ENCODE assay signal across 8 mouse cellular contexts in genomic region chr2:150787234-150787771, GRCm38 (mm10). TPM values are rescaled to one million over a fixed set of nuclear protein-coding genes. Genes with fewer than 3 reads are reported as not detected.
A peak's percentile ranks its signal among the peaks of the same experiment; 100 is the strongest.
DNase-seq lines count a peak whose midpoint lies in the region; ATAC-seq and TF ChIP-seq lines count a peak whose summit lies in the region.

No protein-coding gene starts in this region.

- H3K27me3 ChIP-seq in heart, embryonic 12.5 days (replicated peaks) = no peaks in the 10 kb centered on the region
- H3K27me3 ChIP-seq in liver, embryonic 11.5 days (replicated peaks; ENCODE audit: control insufficient read depth, insufficient read depth, low read length) = no peaks in the 10 kb centered on the region

- H3K36me3 ChIP-seq in heart, embryonic 12.5 days = peaks cover 19% of the 10 kb centered on the region
- H3K36me3 ChIP-seq in liver, embryonic 11.5 days (ENCODE audit: control insufficient read depth, insufficient read depth, low read length) = peaks cover 3% of the 10 kb centered on the region

- peak; percentile 33 for DNase-seq in lung, adult 2 months
- no peak for DNase-seq in lung, postnatal 25 days (ENCODE audit: low spot score)
- peak; percentile 51 for DNase-seq in liver, embryonic 11.5 days (ENCODE audit: low spot score)
- DNase-seq in retina, embryonic 14.5 days (ENCODE audit: low spot score) = peak; percentile 54
- DNase-seq in spleen, postnatal 14 days (ENCODE audit: low spot score in 2 of 2) = no peak
- DNase-seq in gastrocnemius, postnatal 25 days = no peak

- H3K9ac ChIP-seq in heart, embryonic 12.5 days = peak overlapping the region; percentile 92
- H3K9ac ChIP-seq in liver, embryonic 11.5 days (ENCODE audit: low read depth, low read length) = peak overlapping the region; percentile 67

- peak overlapping the region; percentile 88 for H3K27ac ChIP-seq in heart, embryonic 12.5 days (ENCODE audit: poor library complexity, severe bottlenecking)
- no peak overlapping the region for H3K27ac ChIP-seq in liver, embryonic 11.5 days (ENCODE audit: low read depth, low read length)

- no peaks in the 10 kb centered on the region for H3K4me1 ChIP-seq in lung, adult 2 months (ENCODE audit: control insufficient read depth, insufficient read depth, low read length)
- peaks cover 25% of the 10 kb centered on the region for H3K4me1 ChIP-seq in heart, embryonic 12.5 days (replicated peaks)
- H3K4me1 ChIP-seq in liver, embryonic 11.5 days (replicated peaks; ENCODE audit: control insufficient read depth, insufficient read depth, low read length) = peaks cover 18% of the 10 kb centered on the region

- WGBS in lung, adult 2 months = 1% methylated on average over 23 of the region's 23 CpGs
- under 1% methylated on average over 23 of the region's 23 CpGs for WGBS in heart, embryonic 12.5 days
- WGBS in liver, embryonic 11.5 days = 1% methylated on average over 23 of the region's 23 CpGs

- no peaks in the 10 kb centered on the region for H3K9me3 ChIP-seq in heart, embryonic 12.5 days (replicated peaks)
- H3K9me3 ChIP-seq in liver, embryonic 11.5 days (ENCODE audit: control insufficient read depth, low read length) = no peaks in the 10 kb centered on the region

- peak; percentile 20 for ATAC-seq in activated CD4-positive, CD25-positive, alpha-beta regulatory T cell, adult 4 months
- ATAC-seq in heart, embryonic 12.5 days (ENCODE audit: insufficient number of reproducible peaks, low FRiP score) = peak; percentile 27
- ATAC-seq in liver, embryonic 11.5 days (replicated peaks; ENCODE audit: low FRiP score) = no peak

- peak overlapping the region; percentile 84 for H3K4me2 ChIP-seq in heart, embryonic 12.5 days
- peak overlapping the region; percentile 97 for H3K4me2 ChIP-seq in liver, embryonic 11.5 days

- H3K4me3 ChIP-seq in lung, adult 2 months (replicated peaks; ENCODE audit: extremely low read depth, low read depth, low read length) = peak overlapping the region; percentile 93
- peak overlapping the region; percentile 86 for H3K4me3 ChIP-seq in heart, embryonic 12.5 days
- peak overlapping the region; percentile 84 for H3K4me3 ChIP-seq in liver, embryonic 11.5 days (ENCODE audit: low read depth, low read length)

- TF ChIP-seq CTCF in lung, adult 2 months (IDR thresholded peaks at IDR 0.05; ENCODE audit: insufficient read depth, low read length) = no peak

- TF ChIP-seq POLR2A in lung, adult 2 months (IDR thresholded peaks at IDR 0.05; ENCODE audit: borderline replicate concordance, extremely low read depth, low read depth, low read length) = no peak

RNA-seq across cellular contexts. Expression of gene Pygb, which starts 0.8 kb away (rescaled TPM):
- polyA plus RNA-seq in lung, adult 2 months (2012; rRNA removed) = 52.1 and 56.4 TPM in 2 replicates
- polyA plus RNA-seq in activated CD4-positive, CD25-positive, alpha-beta regulatory T cell, adult 4 months (2017; shearing (Covaris generic)) = 10 to 100 TPM; 33.1 to 49.4 TPM
- polyA plus RNA-seq in heart, embryonic 12.5 days (2016; fragmentation: Nextera tagmentation; extraction: Ambion mirVana) = 212 and 213 TPM in 2 replicates
- polyA plus RNA-seq in liver, embryonic 11.5 days (2014; fragmentation: Nextera tagmentation; extraction: Ambion mirVana) = 35.7 and 37.3 TPM in 2 replicates
- 1 to 10 TPM; 4.0 to 7.7 TPM for total RNA-seq in gastrocnemius, postnatal 25 days (2021)

RNA-seq across cellular contexts. Expression of gene Entpd6, which starts 38.5 kb away (rescaled TPM):
- polyA plus RNA-seq in lung, adult 2 months (2012; rRNA removed) = 13.7 and 14.7 TPM in 2 replicates
- 10 to 100 TPM; 26.3 to 27.8 TPM for polyA plus RNA-seq in activated CD4-positive, CD25-positive, alpha-beta regulatory T cell, adult 4 months (2017; shearing (Covaris generic))
- polyA plus RNA-seq in heart, embryonic 12.5 days (2016; fragmentation: Nextera tagmentation; extraction: Ambion mirVana) = 21.1 and 21.2 TPM in 2 replicates
- polyA plus RNA-seq in liver, embryonic 11.5 days (2014; fragmentation: Nextera tagmentation; extraction: Ambion mirVana) = 34.4 and 36.3 TPM in 2 replicates
- total RNA-seq in gastrocnemius, postnatal 25 days (2021) = 1 to 10 TPM; 7.1 to 8.4 TPM

Comparison
In these comparisons a context has a peak if more than half of its experiments do, and no peak if none do; other contexts are left out.
1. DNase-seq: peak in lung, adult 2 months (single experiment), liver, embryonic 11.5 days (single experiment) and retina, embryonic 14.5 days (single experiment); none in lung, postnatal 25 days (single experiment), spleen, postnatal 14 days (0 of 2) and gastrocnemius, postnatal 25 days (single experiment).
2. Peak in every context shown above with its lines, with median percentiles within 50 percentile points of each other: H3K4me3 ChIP-seq.